Mouse (Mus musculus): ENCODE data around the gene Slc48a1. TPM values are rescaled to one million over a fixed set of nuclear protein-coding genes. Genes with fewer than 3 reads are reported as not detected.

Gene Slc48a1
- total RNA-seq, 2 experiments from 2014 or later, result 44.5 to 47.1 TPM

- no peak for TF ChIP-seq CTCF (IDR thresholded peaks at IDR 0.05)
- no peak overlapping the region for H3K27ac ChIP-seq
- intact Hi-C loops (cut with DNase I), result no loop called here
These were observed 22.5 kb downstream of the Slc48a1 start for GRCm38 (mm10) chr15:97800853-97801252.

GRCm38 (mm10) chr15:97801811-97802210, 23.5 kb downstream of the Slc48a1 start:
- no peak overlapping the region for H3K4me3 ChIP-seq
- DNase-seq, result no peak
- H3K27ac ChIP-seq, result no peak overlapping the region
- intact Hi-C loops (cut with DNase I), result no loop called here
- TF ChIP-seq CTCF (IDR thresholded peaks at IDR 0.05), result no peak

More at GRCm38 (mm10) chr15:97800853-97801252, 22.5 kb downstream of the Slc48a1 start:
- DNase-seq, result no peak
- H3K4me3 ChIP-seq, result no peak overlapping the region

- no peak for TF ChIP-seq CTCF (IDR thresholded peaks at IDR 0.05)
- peak; percentile 61 for DNase-seq
- H3K4me3 ChIP-seq, result no peak overlapping the region
- no peak overlapping the region for H3K27ac ChIP-seq
- intact Hi-C loops (cut with DNase I), result no loop called here
These were observed 24.3 kb downstream of the Slc48a1 start for GRCm38 (mm10) chr15:97802575-97802974.

GRCm38 (mm10) chr15:97807867-97808266, 29.5 kb downstream of the Slc48a1 start:
- no peak overlapping the region for H3K27ac ChIP-seq
- TF ChIP-seq CTCF (IDR thresholded peaks at IDR 0.05), result no peak
- intact Hi-C loops (cut with DNase I), result no loop called here
- no peak overlapping the region for H3K4me3 ChIP-seq
- no peak for DNase-seq

- intact Hi-C loops (cut with DNase I), result no loop called here
These were observed 30.2 kb downstream of the Slc48a1 start for GRCm38 (mm10) chr15:97808532-97808931.

GRCm38 (mm10) chr15:97809206-97809605, 30.9 kb downstream of the Slc48a1 start:
- intact Hi-C loops (cut with DNase I), result no loop called here
- H3K27ac ChIP-seq, result no peak overlapping the region

More at GRCm38 (mm10) chr15:97808532-97808931, 30.2 kb downstream of the Slc48a1 start:
- Histone ChIP-seq H3K27ac (no peak overlapping the region), H3K4me3 (no peak overlapping the region)
- no peak for DNase-seq
- no peak for TF ChIP-seq CTCF (IDR thresholded peaks at IDR 0.05)

GRCm38 (mm10) chr15:97809942-97810341, 31.6 kb downstream of the Slc48a1 start:
- intact Hi-C loops (cut with DNase I), result loop anchor here (1.0 kb wide), 1 partner anchor 39 kb away; no protein-coding TSS in a partner anchor
- H3K4me3 ChIP-seq, result no peak overlapping the region
- peak; percentile 73 for TF ChIP-seq CTCF (IDR thresholded peaks at IDR 0.05)
- H3K27ac ChIP-seq, result peak overlapping the region; percentile 6; the same call in 1 of the 2 replicates
- DNase-seq, result peak; percentile 73

More at GRCm38 (mm10) chr15:97809206-97809605, 30.9 kb downstream of the Slc48a1 start:
- no peak overlapping the region for H3K4me3 ChIP-seq
- TF ChIP-seq CTCF (IDR thresholded peaks at IDR 0.05), result no peak
- no peak for DNase-seq

- intact Hi-C loops (cut with DNase I), result loop anchor here (1.0 kb wide), 1 partner anchor 39 kb away; no protein-coding TSS in a partner anchor
- no peak for TF ChIP-seq CTCF (IDR thresholded peaks at IDR 0.05)
- H3K27ac ChIP-seq, result no peak overlapping the region; the same call in 1 of the 2 replicates
- no peak for DNase-seq
- no peak overlapping the region for H3K4me3 ChIP-seq
These were observed 32.1 kb downstream of the Slc48a1 start for GRCm38 (mm10) chr15:97810399-97810798.

GRCm38 (mm10) chr15:97811307-97811706, 33.0 kb downstream of the Slc48a1 start:
- H3K27ac ChIP-seq, result peak overlapping the region; percentile 85
- intact Hi-C loops (cut with DNase I), result no loop called here

GRCm38 (mm10) chr15:97812126-97812525, 33.8 kb downstream of the Slc48a1 start:
- peak; percentile 95 for DNase-seq
- H3K4me3 ChIP-seq, result peak overlapping the region; percentile 52
- peak overlapping the region; percentile 85 for H3K27ac ChIP-seq
- no peak for TF ChIP-seq CTCF (IDR thresholded peaks at IDR 0.05)
- intact Hi-C loops (cut with DNase I), result loop anchor here (1.0 kb wide), 1 partner anchor 12 kb away; no protein-coding TSS in a partner anchor

More at GRCm38 (mm10) chr15:97811307-97811706, 33.0 kb downstream of the Slc48a1 start:
- H3K4me3 ChIP-seq, result no peak overlapping the region
- DNase-seq, result no peak
- TF ChIP-seq CTCF (IDR thresholded peaks at IDR 0.05), result no peak

GRCm38 (mm10) chr15:97812875-97813274, 34.6 kb downstream of the Slc48a1 start:
- Histone ChIP-seq H3K4me3 (peak overlapping the region; percentile 52), H3K27ac (peak overlapping the region; percentile 85)
- TF ChIP-seq CTCF (IDR thresholded peaks at IDR 0.05), result no peak
- DNase-seq, result no peak
- intact Hi-C loops (cut with DNase I), result loop anchor here (1.0 kb wide), 1 partner anchor 11 kb away; no protein-coding TSS in a partner anchor

- DNase-seq, result peak; percentile 81
- peak overlapping the region; percentile 52 for H3K4me3 ChIP-seq
- H3K27ac ChIP-seq, result peak overlapping the region; percentile 85
- intact Hi-C loops (cut with DNase I), result no loop called here
- no peak for TF ChIP-seq CTCF (IDR thresholded peaks at IDR 0.05)
These were observed 35.3 kb downstream of the Slc48a1 start for GRCm38 (mm10) chr15:97813452-97814204.

GRCm38 (mm10) chr15:97814703-97815102, 36.4 kb downstream of the Slc48a1 start:
- intact Hi-C loops (cut with DNase I), result no loop called here
- Histone ChIP-seq H3K27ac (peak overlapping the region; percentile 85), H3K4me3 (peak overlapping the region; percentile 34)
- TF ChIP-seq CTCF (IDR thresholded peaks at IDR 0.05), result no peak
- DNase-seq, result no peak
